Mouse (Mus musculus) urinary bladder, adult 18-20 months (tissue): Measurements from ENCODE around the gene Fam217b.

Experiments used
- DNase-seq, 2 experiments: peaks; one replicate each; pipeline ENCODE4 v3.0.0; 2022; ENCODE audit warnings: low spot score in 2 of 2, mixed read lengths in 2 of 2

Fam217b gene

GRCm38 (mm10) chr2:178414261-178415149 is at the start of gene Fam217b, which contains the start of gene Ppp1r3d:
Gene Fam217b, plus strand, starts transcription at chr2:178414524.
Gene Ppp1r3d, minus strand, starts transcription at chr2:178414472.
- peak; percentile 13 to 43 for DNase-seq

GRCm38 (mm10) chr2:178407053-178407815 is 7.1 kb upstream of the Fam217b start, which contains the start of gene Sycp2:
Gene Sycp2, minus strand, starts transcription at chr2:178407685.
- no peak for DNase-seq

- DNase-seq = no peak
Observed at GRCm38 (mm10) chr2:178409024-178409423, 5.3 kb upstream of the Fam217b start.

DNA sequence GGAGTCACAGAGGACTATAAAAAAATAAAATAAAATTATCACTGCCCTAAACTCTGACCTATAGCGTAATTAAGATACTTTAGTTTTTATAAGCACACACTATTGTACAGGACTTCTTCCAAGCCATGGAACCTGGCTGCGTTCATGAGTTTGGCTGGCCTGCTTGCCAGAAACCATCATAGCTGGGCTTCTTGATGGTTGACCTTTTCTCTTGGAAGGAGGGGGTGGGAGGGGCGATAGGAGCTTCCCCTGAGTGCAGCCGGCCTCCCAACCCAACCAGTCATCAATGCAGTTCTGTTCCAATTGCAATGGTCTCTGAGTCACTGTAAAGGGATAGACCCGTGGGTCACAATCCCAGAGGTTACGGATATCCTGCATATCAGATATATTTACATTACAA is 4.0 kb upstream of the Fam217b start:
- no peak for DNase-seq

- DNase-seq = no peak
Observed at GRCm38 (mm10) chr2:178412598-178412997, 1.7 kb upstream of the Fam217b start.

DNA sequence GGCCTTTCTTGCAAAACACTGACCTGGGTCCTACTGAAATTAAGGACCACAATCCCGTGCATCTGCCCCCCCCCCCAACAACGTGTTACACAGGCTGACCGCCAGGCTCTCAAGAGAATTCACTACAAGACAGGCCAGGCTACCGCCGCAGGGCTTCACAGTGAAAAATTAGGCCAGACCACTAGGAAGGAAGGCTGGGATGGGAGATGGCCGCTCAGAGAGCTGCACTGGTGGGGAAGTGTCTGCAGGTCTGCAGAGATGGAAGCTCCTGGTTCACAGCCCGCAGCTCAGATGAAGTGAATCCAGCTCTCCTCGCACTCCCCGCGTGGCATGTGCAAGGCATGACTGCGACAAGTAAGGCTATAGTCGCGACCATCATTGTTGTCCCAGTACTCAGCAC is 1.2 kb upstream of the Fam217b start:
- DNase-seq = no peak

DNA sequence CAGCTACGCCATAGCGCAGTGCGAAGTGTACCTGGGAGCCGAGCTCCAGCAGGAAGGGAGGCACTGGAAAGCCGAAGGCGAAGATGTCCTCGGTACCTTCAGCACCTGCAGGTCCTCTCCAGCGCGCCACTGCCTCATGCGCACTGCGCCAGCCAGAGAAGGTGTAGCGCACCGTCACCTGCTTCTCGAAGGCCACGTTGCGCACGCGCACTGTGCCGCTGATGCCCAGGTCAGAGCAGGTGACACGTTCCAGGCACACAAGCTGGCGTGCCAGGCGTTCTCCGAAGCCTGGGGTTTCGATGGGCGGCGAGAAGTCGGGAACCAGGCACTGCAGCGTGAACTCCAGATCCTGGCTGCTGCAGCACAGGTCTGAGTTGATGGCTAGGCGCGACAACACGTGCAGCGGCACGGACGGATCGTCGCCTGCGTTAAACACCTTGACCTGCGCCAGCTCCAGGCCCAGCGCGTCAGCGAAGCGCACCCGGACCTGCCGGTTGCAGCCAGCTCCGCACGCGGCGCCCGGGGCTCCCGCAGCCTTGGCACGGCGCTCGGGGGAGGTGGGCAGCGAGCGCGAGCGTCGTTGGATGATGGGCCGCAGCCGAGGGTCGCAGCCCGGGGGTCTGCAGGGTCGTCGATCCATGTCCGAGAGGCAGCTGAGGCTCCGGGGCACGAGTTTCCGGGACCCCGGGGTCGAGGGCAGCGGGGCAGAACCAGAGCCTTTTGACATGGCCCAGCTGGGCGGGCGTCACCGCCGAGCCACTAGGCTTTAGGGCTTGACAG is 653 bp upstream of the Fam217b start:
- peak in 1 of 2 experiments; percentile 28 for DNase-seq

DNA sequence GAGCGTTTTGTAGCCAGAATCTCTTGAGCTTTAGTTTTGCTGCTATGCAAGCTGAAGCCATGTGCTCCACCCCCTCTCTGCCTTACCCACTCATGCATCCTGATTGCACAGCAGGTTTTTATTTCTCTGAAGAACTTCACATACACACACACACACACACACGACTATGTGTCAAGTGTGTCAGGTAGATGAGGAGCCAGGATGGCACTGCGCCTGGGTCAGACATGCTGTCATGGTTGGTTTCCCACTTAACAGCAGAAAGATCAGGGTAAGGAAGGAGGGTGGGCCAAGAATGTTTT is 775 bp downstream of the Fam217b start:
- DNase-seq = no peak

GRCm38 (mm10) chr2:178416427-178416826 is 2.1 kb downstream of the Fam217b start:
- peak in 1 of 2 experiments; percentile 22 for DNase-seq

DNA sequence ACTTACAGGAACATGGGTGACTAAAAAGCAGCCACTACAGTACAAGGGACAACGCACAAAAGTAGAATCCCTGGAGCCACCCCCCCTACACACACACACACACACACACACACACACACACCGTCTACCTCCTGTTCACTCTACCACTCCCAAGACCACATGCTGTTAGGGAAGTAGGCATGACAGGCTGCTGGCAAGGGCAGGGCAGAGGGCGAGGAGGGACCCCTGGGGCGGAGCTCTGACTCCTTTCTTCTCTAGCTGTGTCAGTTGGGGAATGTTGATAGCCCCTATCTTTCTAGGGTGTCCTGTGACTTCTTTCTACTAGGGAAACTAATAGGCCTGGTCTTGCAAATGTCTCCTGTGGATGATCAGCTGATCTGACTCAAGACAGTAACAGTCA is 2.6 kb downstream of the Fam217b start:
- no peak for DNase-seq

- no peak for DNase-seq
Observed at GRCm38 (mm10) chr2:178420576-178420975, 6.3 kb downstream of the Fam217b start.

DNA sequence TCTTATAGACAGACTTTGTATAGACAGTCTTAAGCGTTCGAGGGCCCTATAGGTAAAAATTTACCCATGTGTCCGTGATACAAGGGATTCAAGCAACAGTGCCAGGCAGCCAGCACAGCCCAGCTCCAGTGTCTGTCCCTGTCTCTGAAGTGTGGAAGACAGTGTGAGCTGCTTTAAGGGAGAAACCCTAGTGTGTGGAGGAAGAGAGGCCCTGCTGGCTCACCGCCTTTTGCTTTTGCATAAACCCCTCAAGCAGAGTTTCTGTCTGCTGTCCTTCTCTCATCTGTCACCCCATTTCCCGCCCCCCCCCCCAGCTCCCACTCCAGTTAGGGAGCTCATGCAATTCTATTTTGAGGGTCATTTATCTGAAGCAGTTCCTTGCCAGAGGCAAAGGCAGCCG is 7.3 kb downstream of the Fam217b start:
- no peak for DNase-seq

- DNase-seq = no peak
Observed at GRCm38 (mm10) chr2:178422186-178422585, 7.9 kb downstream of the Fam217b start.

DNA sequence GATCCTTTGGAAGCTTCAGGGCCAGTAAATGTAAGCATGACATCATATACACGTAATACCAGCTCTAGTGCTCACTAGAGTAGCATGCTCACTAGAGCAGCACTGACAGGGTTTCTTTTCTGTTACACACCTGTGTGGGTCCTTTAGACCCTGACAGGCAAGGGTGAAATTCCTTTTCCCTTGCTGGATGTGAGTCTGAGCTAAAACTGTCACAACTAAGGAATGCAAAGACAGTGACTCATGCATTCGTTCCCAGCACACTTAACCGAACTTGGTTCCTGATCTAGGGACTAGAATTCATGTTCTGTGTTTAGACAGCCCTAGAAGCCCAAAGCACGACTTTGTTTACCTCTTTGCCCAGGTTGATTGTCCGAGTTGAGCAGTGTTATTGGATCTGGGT is 8.9 kb downstream of the Fam217b start:
- no peak for DNase-seq

DNA sequence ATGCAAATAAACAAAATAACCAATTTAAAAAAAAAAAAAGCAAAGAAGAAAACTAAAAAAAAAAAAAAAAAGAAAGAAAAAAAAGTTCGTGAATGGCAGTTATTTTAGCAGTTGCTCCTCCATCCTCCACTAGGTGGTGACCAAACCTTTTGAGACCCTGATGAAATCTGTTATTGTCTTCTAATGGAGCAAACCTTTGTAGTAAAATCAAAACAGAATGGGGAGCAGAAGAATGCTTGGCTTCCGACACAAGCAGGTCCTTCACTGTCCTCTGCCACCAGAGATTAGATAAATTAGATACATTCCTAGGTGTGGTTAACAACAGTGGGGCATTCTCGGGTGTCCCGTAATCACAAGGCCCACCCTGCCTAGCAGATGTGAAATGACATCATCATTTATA is 11.9 kb downstream of the Fam217b start:
- DNase-seq = no peak

GRCm38 (mm10) chr2:178427181-178427580 is 12.9 kb downstream of the Fam217b start:
- DNase-seq = no peak

DNA sequence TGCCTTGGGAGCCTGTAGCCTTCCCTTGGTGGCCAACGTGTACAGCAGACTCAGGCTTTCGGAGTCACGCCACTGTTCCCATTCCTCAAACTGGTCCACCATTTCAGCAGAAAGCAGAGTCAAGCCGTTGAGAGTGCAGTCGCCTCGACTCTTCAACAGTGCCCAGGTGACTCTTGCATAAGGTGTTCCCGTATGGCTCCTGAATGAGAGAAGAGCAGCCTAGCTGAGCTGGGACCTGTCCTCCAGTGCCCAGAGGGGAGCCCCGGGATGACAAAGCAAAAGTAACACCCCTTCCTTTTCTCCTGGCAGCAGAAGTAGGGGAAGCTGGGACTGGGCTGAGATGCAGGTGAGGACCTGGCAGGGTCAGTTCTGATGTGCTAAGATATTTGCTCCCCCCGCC is 13.9 kb downstream of the Fam217b start:
- no peak for DNase-seq

DNA sequence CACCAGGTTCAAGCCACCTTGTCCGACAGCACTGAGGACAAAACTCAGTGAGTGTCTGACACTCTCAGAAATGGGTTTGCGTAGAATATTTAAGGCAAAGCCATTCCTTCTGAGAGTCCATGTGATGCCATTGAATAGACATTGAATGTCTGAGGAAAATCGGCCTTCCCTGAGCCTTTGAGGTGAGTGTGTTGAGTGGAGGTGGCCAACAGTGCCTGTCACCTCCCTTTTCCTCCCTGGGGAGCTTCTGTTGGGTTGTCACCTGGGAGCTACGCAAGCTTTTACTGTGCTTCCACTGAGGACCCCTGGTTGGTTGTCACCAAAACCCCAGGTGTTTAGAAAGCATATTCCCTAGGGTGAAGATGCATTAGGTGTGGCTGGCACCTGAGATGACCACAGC is 14.4 kb downstream of the Fam217b start:
- DNase-seq = no peak

DNA sequence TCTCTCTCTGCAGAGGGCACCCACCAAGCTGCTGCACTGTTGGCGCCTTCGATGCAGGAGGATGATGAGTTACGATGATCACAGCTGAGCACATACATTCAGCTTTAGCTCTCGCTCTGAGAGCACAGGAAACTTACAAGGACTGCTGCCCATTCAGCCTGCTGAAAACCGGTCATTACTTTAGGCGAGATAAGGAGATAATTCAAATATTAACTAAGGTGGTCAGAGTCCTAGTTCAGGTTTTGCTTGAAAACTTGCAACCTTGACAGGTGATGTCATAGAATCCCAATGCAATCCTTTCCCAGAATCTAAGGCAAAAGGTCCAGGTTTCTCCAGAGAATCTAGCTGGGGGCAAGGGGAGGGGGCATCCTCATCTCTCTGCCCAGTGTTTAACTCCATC is 15.1 kb downstream of the Fam217b start:
- DNase-seq = no peak

DNA sequence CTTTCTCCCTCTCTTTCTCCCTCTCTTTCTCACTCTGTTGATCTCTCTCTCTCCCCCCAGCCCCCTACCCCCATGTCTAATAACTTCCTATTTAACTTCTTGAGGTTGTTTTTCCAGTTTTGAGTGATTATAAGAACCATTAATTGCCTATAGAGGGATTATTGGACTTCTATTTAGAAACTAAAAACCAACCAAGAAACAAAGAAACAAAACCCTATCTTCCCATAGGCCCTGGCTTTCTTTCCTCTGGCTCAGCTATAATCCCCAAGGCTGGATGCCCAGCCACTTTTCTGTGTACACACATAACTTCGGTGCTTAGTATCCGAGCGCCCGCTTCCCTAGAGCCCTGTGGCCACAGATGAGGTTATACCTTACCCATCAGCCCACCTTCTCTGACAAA is 15.9 kb downstream of the Fam217b start, which contains the start of gene Cdh26:
Gene Cdh26, plus strand, starts transcription at position 301 of the 400 bp plus-strand sequence.
- no peak for DNase-seq

DNA sequence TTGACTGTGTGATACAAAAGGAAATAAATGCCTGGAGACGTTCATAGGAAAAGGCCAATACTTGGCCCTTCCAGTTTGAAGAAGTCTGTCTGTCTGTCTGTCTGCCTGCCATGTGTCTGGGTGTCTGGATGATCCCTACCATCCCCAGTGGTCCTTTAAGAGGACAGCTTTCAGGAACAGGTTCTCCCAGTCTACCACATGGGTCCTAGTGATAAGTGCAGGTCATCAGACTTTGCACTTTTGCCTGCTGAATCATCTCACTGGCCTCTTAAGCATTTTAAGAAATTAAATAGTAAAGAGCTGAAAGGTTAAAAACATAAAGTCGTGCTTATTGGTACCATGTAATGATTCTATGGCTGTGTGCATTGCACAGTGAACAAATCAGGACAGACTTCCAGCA is 19.2 kb downstream of the Fam217b start:
- DNase-seq = no peak

DNA sequence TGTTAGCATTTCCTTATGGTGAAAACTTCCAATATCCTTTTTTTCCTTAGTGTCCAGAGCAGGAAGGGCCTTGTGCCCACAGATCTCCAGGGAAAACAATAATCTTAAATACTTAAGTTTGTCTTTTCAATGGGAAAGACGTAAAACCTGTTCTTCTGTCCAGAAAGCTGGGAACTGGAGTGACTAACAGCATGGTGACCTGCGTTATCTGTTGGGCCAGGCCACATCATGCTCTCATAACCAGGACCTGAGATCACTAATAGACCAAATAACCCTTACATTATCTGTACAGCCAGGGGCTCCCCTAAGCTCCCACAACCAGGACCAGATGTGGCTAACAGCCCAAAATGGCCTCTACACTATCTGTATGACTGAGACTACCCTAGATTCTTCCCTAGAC is 19.6 kb downstream of the Fam217b start:
- DNase-seq = no peak
